Mouse (Mus musculus): ENCODE results near the gene Tor1aip1. TPM values are rescaled to one million over a fixed set of nuclear protein-coding genes. Genes with fewer than 3 reads are reported as not detected.

Gene Tor1aip1
- polyA plus RNA-seq (2016; fragmentation: Nextera tagmentation; extraction: Ambion mirVana): 46.2 and 49.8 TPM in 2 replicates

DNA sequence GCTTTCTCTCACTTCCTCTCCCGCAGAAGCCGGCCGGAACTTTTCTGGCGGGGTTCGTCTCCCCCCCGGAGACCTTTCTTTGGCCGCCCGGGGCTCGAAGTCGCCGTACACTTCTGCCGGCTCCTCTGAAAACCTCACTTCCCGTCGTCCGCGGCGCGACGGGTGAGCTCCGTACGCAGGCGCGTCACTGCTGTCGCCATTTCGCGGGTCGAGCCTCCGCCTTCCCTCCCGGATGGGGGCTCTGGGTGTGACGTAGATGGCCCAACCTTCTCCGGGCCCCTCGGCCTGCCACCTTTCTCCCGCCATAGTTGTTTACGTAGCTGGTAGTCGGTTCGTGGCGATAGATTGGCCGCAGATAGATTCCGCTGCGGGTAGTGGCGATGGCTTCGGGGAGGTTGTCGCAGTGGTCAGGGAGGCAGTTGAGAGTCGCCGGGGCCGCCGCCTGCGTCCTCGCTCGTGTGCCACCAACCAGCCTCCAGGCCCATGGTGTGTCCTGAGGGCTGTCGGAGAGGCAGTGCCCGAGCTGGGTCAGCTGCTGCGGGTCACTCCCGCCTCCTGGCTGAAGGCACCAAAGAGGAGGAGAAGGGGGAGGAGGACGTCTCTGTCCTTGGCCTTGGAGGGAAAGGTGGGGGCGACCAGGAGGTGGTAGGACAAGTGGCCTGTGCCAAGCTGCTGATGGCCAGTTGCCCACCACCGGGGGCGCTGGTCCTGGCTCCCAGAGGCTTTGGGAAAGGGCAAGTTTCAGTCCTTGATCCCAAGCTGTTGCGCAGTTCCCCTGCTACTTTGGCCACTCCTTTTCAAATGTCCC, at the start of gene Tor1aip1:
TSS of gene Tor1aip1 (minus strand) at position 551 of the 808 bp plus-strand sequence.
- peak; percentile 94 for ATAC-seq (ENCODE audit: insufficient number of reproducible peaks, insufficient read depth, low FRiP score, low TSS enrichment, low read depth)
- H3K27ac ChIP-seq: peak within 1 kb of the TSS; percentile 99
- WGBS: under 1% methylated on average over 59 of the region's 59 CpGs

GRCm38 (mm10) chr1:156085770-156086169, 49.5 kb upstream of the Tor1aip1 start:
- WGBS: 56% methylated on average over 5 of the region's 5 CpGs
- Histone ChIP-seq H3K27ac (no peak overlapping the region), H3K4me2 (no peak overlapping the region), H3K4me3 (replicated peaks) (no peak overlapping the region), H3K36me3 (no peaks in the 10 kb centered on the region), H3K27me3 (no peaks in the 10 kb centered on the region; the same call in 1 of the 2 replicates), H3K4me1 (replicated peaks) (peaks cover 13% of the 10 kb centered on the region), H3K9ac (replicated peaks) (no peak overlapping the region), H3K9me3 (no peaks in the 10 kb centered on the region)
- ATAC-seq (ENCODE audit: insufficient number of reproducible peaks, insufficient read depth, low FRiP score, low TSS enrichment, low read depth): no peak

More for the DNA sequence above, at the start of gene Tor1aip1:
- H3K9me3 ChIP-seq: no peaks in the 10 kb centered on the region
- H3K36me3 ChIP-seq: peaks cover 28% of the 10 kb centered on the region
- H3K4me1 ChIP-seq (replicated peaks): peaks cover 9% of the 10 kb centered on the region
- peak within 1 kb of the TSS; percentile 76 for H3K4me3 ChIP-seq (replicated peaks)
- H3K27me3 ChIP-seq: no peaks in the 10 kb centered on the region
- peak within 1 kb of the TSS; percentile 60 for H3K4me2 ChIP-seq
- H3K9ac ChIP-seq (replicated peaks): peak within 1 kb of the TSS; percentile 91

DNA sequence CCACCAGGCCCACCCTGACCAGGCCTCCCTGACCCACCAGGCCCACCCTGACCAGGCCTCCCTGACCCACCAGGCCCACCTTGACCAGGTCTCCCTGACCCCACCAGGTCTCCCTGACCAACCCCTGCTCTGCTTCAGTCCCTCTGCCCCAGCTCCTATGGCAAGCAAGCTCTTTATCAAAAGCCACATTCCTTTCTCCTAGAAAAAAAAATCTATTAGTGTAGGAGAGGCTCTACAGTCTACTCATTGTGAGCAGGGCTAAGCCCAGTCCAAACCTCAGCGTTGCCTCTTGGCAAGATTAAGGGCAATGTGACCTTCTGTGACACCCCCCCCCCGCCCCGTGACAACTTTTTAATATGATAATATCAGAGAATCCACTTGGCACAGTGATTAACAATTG, 48.3 kb upstream of the Tor1aip1 start:
- peaks cover 2% of the 10 kb centered on the region; the same call in 1 of the 2 replicates for H3K4me1 ChIP-seq (replicated peaks)
- no peaks in the 10 kb centered on the region for H3K36me3 ChIP-seq
- no peaks in the 10 kb centered on the region for H3K9me3 ChIP-seq
- no peak overlapping the region for H3K4me2 ChIP-seq
- 78% methylated on average over 3 of the region's 3 CpGs for WGBS
- no peak overlapping the region for H3K9ac ChIP-seq (replicated peaks)
- H3K4me3 ChIP-seq (replicated peaks): no peak overlapping the region
- H3K27ac ChIP-seq: no peak overlapping the region
- H3K27me3 ChIP-seq: no peaks in the 10 kb centered on the region; the same call in 1 of the 2 replicates
- no peak for ATAC-seq (ENCODE audit: insufficient number of reproducible peaks, insufficient read depth, low FRiP score, low TSS enrichment, low read depth)

GRCm38 (mm10) chr1:156077655-156078054, 41.4 kb upstream of the Tor1aip1 start:
- no peak for ATAC-seq (ENCODE audit: insufficient number of reproducible peaks, insufficient read depth, low FRiP score, low TSS enrichment, low read depth)
- H3K4me1 ChIP-seq (replicated peaks): peaks cover 10% of the 10 kb centered on the region
- no peak overlapping the region for H3K4me2 ChIP-seq
- H3K4me3 ChIP-seq (replicated peaks): no peak overlapping the region
- H3K36me3 ChIP-seq: no peaks in the 10 kb centered on the region
- no peak overlapping the region for H3K27ac ChIP-seq
- H3K9ac ChIP-seq (replicated peaks): no peak overlapping the region
- H3K27me3 ChIP-seq: no peaks in the 10 kb centered on the region; the same call in none of the 2 replicates
- H3K9me3 ChIP-seq: no peaks in the 10 kb centered on the region
- WGBS: 64% methylated on average over 3 of the region's 3 CpGs

GRCm38 (mm10) chr1:156076474-156076873, 40.2 kb upstream of the Tor1aip1 start:
- no peak for ATAC-seq (ENCODE audit: insufficient number of reproducible peaks, insufficient read depth, low FRiP score, low TSS enrichment, low read depth)
- no peaks in the 10 kb centered on the region for H3K36me3 ChIP-seq
- H3K4me3 ChIP-seq (replicated peaks): no peak overlapping the region
- H3K4me2 ChIP-seq: no peak overlapping the region
- 51% methylated on average over 4 of the region's 4 CpGs for WGBS
- no peaks in the 10 kb centered on the region; the same call in none of the 2 replicates for H3K27me3 ChIP-seq
- H3K27ac ChIP-seq: no peak overlapping the region
- no peak overlapping the region for H3K9ac ChIP-seq (replicated peaks)
- no peaks in the 10 kb centered on the region for H3K9me3 ChIP-seq
- H3K4me1 ChIP-seq (replicated peaks): peaks cover 10% of the 10 kb centered on the region

- no peak for ATAC-seq (ENCODE audit: insufficient number of reproducible peaks, insufficient read depth, low FRiP score, low TSS enrichment, low read depth)
- H3K9ac ChIP-seq (replicated peaks): no peak overlapping the region
- H3K27me3 ChIP-seq: no peaks in the 10 kb centered on the region; the same call in 1 of the 2 replicates
- no peak overlapping the region for H3K4me3 ChIP-seq (replicated peaks)
- H3K4me2 ChIP-seq: no peak overlapping the region
- no peaks in the 10 kb centered on the region for H3K36me3 ChIP-seq
- 51% methylated on average over 8 of the region's 8 CpGs for WGBS
- H3K9me3 ChIP-seq: no peaks in the 10 kb centered on the region
- H3K4me1 ChIP-seq (replicated peaks): peaks cover 10% of the 10 kb centered on the region
- H3K27ac ChIP-seq: no peak overlapping the region
Measured at GRCm38 (mm10) chr1:156074575-156074974, 38.3 kb upstream of the Tor1aip1 start.

- H3K27ac ChIP-seq: no peak overlapping the region
- ATAC-seq (ENCODE audit: insufficient number of reproducible peaks, insufficient read depth, low FRiP score, low TSS enrichment, low read depth): no peak
- H3K36me3 ChIP-seq: peaks cover 7% of the 10 kb centered on the region; the same call in 1 of the 2 replicates
- no peak overlapping the region for H3K9ac ChIP-seq (replicated peaks)
- H3K4me2 ChIP-seq: no peak overlapping the region
- H3K27me3 ChIP-seq: no peaks in the 10 kb centered on the region
- H3K4me3 ChIP-seq (replicated peaks): no peak overlapping the region
- H3K9me3 ChIP-seq: no peaks in the 10 kb centered on the region
- WGBS: 71% methylated on average over 15 of the region's 15 CpGs
- peaks cover 10% of the 10 kb centered on the region for H3K4me1 ChIP-seq (replicated peaks)
Measured at GRCm38 (mm10) chr1:156073169-156073821, 37.0 kb upstream of the Tor1aip1 start.

- no peak for ATAC-seq (ENCODE audit: insufficient number of reproducible peaks, insufficient read depth, low FRiP score, low TSS enrichment, low read depth)
- no peak overlapping the region for H3K4me2 ChIP-seq
- peaks cover 10% of the 10 kb centered on the region for H3K4me1 ChIP-seq (replicated peaks)
- H3K9ac ChIP-seq (replicated peaks): no peak overlapping the region
- H3K36me3 ChIP-seq: peaks cover 29% of the 10 kb centered on the region
- H3K27ac ChIP-seq: no peak overlapping the region
- no peak overlapping the region for H3K4me3 ChIP-seq (replicated peaks)
- no peaks in the 10 kb centered on the region for H3K27me3 ChIP-seq
- 79% methylated on average over 14 of the region's 14 CpGs for whole genome bisulfite sequencing
- no peaks in the 10 kb centered on the region for H3K9me3 ChIP-seq
Measured at GRCm38 (mm10) chr1:156070106-156070505, 33.8 kb upstream of the Tor1aip1 start.

DNA sequence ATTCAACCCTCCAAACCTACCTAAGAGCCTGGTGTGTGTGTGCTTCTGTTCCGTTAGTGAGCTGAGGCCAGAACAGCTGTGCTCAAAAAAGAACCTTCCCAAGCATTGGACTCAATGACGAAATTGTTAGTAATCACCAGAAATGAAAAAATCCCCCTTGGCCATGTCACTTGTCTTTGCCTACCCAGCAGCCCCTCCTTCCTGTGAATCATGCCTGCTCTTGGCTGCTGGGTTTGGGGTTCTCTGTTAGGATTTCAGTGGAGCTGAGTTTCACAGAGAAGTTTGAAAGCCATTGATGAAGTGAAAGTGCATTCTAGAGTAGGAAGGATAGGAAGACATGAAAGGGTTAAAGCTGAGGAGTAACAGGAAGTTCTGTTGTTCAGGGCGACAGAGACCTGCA, 29.9 kb upstream of the Tor1aip1 start:
- 70% methylated on average over 3 of the region's 3 CpGs for WGBS
- H3K36me3 ChIP-seq: peaks cover 63% of the 10 kb centered on the region
- no peaks in the 10 kb centered on the region for H3K4me1 ChIP-seq (replicated peaks)
- no peak overlapping the region for H3K27ac ChIP-seq
- no peaks in the 10 kb centered on the region for H3K9me3 ChIP-seq
- H3K4me2 ChIP-seq: no peak overlapping the region
- no peak overlapping the region for H3K4me3 ChIP-seq (replicated peaks)
- no peaks in the 10 kb centered on the region for H3K27me3 ChIP-seq
- no peak for ATAC-seq (ENCODE audit: insufficient number of reproducible peaks, insufficient read depth, low FRiP score, low TSS enrichment, low read depth)
- H3K9ac ChIP-seq (replicated peaks): no peak overlapping the region

DNA sequence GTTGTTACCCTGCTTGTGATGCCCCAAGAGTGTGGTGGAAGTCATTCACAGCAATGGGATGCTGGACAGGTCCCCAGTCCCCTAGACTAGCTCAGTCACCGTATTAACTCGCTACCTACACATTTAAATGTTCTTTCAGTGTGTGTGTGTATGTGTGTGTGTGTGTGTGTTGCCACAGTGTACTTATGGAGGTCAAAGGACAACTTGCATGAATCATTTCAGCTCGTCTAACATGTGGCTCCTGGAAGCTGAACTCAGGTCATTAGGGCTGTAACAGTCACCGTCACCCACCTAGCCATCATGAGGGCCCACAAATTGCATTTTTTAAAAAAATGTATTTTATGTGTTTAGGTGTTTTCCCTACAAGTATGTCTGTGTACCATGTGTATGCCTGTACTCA, 25.9 kb upstream of the Tor1aip1 start:
- Histone ChIP-seq H3K27ac (no peak overlapping the region), H3K9ac (replicated peaks) (no peak overlapping the region), H3K4me3 (replicated peaks) (no peak overlapping the region), H3K4me1 (replicated peaks) (no peaks in the 10 kb centered on the region), H3K36me3 (peaks cover 77% of the 10 kb centered on the region), H3K27me3 (no peaks in the 10 kb centered on the region), H3K9me3 (no peaks in the 10 kb centered on the region), H3K4me2 (no peak overlapping the region)
- no peak for ATAC-seq (ENCODE audit: insufficient number of reproducible peaks, insufficient read depth, low FRiP score, low TSS enrichment, low read depth)
- 86% methylated on average over 4 of the region's 4 CpGs for WGBS

DNA sequence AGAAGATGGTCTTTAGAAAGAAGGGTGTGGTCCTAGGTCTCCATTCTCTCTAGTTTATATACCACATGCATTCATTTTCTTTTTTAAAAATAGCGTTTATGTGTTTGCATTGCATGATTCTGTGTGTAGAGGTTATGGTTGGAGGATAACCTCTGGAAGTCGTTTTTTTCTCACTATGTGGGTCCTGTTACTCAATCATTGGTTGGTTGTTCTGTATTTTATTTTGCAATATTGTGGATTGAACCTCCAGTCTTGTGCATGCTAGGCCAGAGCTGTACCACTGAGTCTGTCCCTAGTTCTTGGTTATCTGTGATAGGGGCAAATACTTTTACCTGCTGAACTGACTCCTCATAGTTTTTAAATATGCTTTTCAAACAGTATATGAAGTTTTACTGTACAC, 21.9 kb upstream of the Tor1aip1 start:
- Histone ChIP-seq H3K27ac (no peak overlapping the region), H3K9me3 (no peaks in the 10 kb centered on the region), H3K4me2 (no peak overlapping the region), H3K4me1 (replicated peaks) (no peaks in the 10 kb centered on the region), H3K36me3 (peaks cover 65% of the 10 kb centered on the region), H3K27me3 (no peaks in the 10 kb centered on the region), H3K4me3 (replicated peaks) (no peak overlapping the region), H3K9ac (replicated peaks) (no peak overlapping the region)
- 89% methylated on average over 2 of the region's 2 CpGs for whole genome bisulfite sequencing
- ATAC-seq (ENCODE audit: insufficient number of reproducible peaks, insufficient read depth, low FRiP score, low TSS enrichment, low read depth): no peak
